Mouse (Mus musculus) neutrophil, adult 65 days (primary cell): ENCODE results near the gene Cacng8. TPM values are rescaled to one million over a fixed set of nuclear protein-coding genes. Genes with fewer than 3 reads are reported as not detected.

Experiments
- total RNA-seq: library from RNA; stranded (reverse); gene quantifications from 2 replicates; pipeline ENCODE4 v1.2.4, GENCODE M21; 2023

Gene Cacng8
- total RNA-seq: not detected in 2 replicates

GRCm38 (mm10) chr7:3390413-3391080 lies at the start of gene Cacng8:
Gene Cacng8 (plus strand): TSS chr7:3390683.

GRCm38 (mm10) chr7:3423895-3424294 lies 33.4 kb downstream of the Cacng8 start, which contains the start of gene Cacng6:
Gene Cacng6 (plus strand): TSS chr7:3424195.

Other genes with a start within 250 kb of the Cacng8 start
- gene AU018091, start 221.5 kb upstream of the Cacng8 start, total RNA-seq: 0.13 TPM in 1 of 2 replicates, not detected in the other
- 45.4 and 49.1 TPM in 2 replicates for gene Nlrp12, start 140.9 kb upstream of the Cacng8 start, total RNA-seq
- gene Myadm, start 101.6 kb upstream of the Cacng8 start, total RNA-seq: 164 and 175 TPM in 2 replicates
- 3.4 and 8.3 TPM in 2 replicates for gene Prkcg, start 101.5 kb upstream of the Cacng8 start, total RNA-seq
- not detected in 2 replicates for gene Cacng7, start 57.7 kb upstream of the Cacng8 start, total RNA-seq
- gene Cacng6, start 33.5 kb downstream of the Cacng8 start, total RNA-seq: not detected in 2 replicates
- 52.4 and 54.9 TPM in 2 replicates for gene Tarm1, start 111.9 kb downstream of the Cacng8 start, total RNA-seq
- not detected in 2 replicates for gene Oscar, start 225.5 kb downstream of the Cacng8 start, total RNA-seq
- 255 and 302 TPM in 2 replicates for gene Ndufa3, start 226.7 kb downstream of the Cacng8 start, total RNA-seq
- 19.2 and 24.4 TPM in 2 replicates for gene Tfpt, start 239.2 kb downstream of the Cacng8 start, total RNA-seq
- 23.5 and 27.7 TPM in 2 replicates for gene Prpf31, start 239.3 kb downstream of the Cacng8 start, total RNA-seq